Mouse (Mus musculus) splenic B cell, adult 2 months (primary cell): Measurements from ENCODE around the gene Cnr2.
A peak's percentile ranks its signal among the peaks of the same experiment; 100 is the strongest.

ENCODE experiments used
- DNase-seq: peaks from one replicate; pipeline ENCODE4 v3.0.0-alpha.2; 2011; ENCODE audit warnings: low read depth, low spot score
- H3K27me3 ChIP-seq: 2 replicates; pipeline ENCODE4 v1.6.1; 2012; ENCODE audit warnings: mild to moderate bottlenecking, low read length, moderate library complexity, mixed read lengths; ENCODE audit not compliant: control insufficient read depth, poor library complexity, insufficient read depth, severe bottlenecking
- H3K36me3 ChIP-seq: 2 replicates; pipeline ENCODE4 v1.6.1; 2012; ENCODE audit warnings: mild to moderate bottlenecking, low read length, moderate library complexity, mixed read lengths; ENCODE audit not compliant: control insufficient read depth, poor library complexity, insufficient read depth, severe bottlenecking

The Cnr2 gene

DNA sequence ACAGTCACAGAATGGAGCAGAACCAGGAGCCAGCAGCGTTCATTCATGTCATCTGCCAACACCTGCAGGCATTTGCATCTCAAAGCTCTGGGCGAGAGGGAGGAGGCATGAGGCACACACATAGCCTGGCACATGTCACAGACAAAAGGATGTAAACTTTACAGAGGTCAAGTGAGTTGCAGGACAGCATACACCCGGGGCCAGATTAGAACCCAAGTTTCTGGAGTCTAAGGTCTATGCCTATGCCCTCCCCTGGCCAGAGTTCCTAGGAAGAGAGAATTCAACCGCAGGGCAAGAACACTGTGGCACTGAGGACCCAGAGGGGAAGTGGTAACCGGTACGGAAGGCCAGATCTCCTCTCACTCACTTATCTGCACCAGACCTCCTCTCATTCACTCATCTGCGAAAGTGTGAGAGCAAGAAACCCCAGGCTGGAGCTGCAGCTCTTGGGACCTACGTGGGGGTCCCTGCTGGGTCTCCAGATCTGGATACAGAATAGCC, at the start of gene Cnr2:
TSS of gene Cnr2 (plus strand) at position 324 of the 501 bp plus-strand sequence.
- Histone ChIP-seq H3K36me3 (no peaks in the 10 kb centered on the region; the same call in 1 of the 2 replicates), H3K27me3 (no peaks in the 10 kb centered on the region)
- peak; percentile 74 for DNase-seq

DNA sequence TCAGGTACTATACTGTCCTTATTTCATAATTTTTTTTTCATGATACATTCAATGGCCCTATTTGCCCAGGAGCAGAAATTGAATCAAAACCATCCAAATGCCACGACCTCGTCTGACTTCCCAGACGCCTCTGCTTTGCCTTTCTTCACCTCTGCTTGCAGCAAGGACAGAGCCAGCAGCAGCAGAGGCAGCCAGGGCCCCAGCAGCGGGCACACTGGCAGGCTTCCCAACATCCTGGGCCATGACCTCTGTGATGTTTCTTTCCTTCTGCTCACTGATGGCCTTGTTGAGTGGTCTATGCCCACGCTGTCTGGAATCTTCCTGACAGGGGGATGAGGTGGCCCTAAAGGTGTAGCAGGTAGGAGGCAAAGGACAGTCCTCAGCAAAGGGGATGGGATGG, 47.6 kb upstream of the Cnr2 start:
- DNase-seq, result no peak
- Histone ChIP-seq H3K36me3 (no peaks in the 10 kb centered on the region), H3K27me3 (0 out of 2 replicates have a peak, but pooled peaks cover 2% of the 10 kb centered on the region)

DNA sequence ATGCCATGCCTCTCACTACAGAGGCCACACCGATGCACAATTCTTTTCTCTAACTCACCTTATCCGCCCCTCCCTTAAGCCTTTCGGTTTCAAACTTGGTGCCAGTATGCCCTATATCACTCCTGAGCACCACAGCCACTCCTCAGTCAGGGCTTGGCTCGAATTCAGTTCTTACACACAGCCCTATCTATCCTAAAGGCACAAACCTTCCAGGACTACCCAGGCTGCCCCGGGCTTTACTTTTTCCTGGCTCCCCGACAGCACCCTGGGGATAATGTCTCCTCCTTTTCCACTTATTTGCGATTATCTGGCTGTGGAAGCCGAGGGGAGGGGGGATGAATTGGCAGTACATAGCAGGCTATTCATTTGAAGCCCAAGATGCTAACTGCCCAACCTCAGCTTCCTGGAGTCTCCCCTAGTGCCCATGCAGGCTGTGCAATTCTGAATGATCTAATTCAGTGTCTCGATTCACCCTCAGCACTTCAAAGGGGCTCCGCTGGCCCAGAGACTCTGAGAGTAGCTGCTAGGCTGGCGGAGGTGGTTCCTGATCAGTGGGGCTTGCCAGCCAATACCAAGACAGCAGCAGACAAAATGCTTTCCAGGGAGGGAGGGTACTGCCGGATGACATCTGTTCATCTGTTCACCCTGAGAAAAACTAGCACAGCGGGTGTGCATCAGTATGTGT, 44.6 kb upstream of the Cnr2 start:
- Histone ChIP-seq H3K27me3 (no peaks in the 10 kb centered on the region), H3K36me3 (no peaks in the 10 kb centered on the region)
- no peak for DNase-seq

DNA sequence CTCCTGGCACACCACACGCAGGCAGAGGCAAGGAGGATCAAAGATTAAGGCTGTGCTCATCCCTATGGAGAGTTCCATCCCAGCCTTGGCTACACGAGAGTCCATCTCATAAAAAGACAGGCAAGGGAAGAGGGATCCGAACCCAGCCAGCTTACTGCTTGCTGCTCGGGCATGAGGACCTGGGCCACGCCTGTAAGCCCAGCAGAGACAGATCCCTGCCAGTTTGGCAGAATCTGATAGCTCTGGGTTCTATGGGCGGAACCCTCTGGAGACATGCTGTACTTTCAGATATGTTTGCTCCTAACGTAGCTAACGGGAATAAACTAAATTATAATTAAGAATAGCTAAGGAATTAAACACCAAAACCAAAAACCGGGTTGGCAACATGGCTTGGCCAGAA, 43.3 kb upstream of the Cnr2 start:
- H3K27me3 ChIP-seq, result no peaks in the 10 kb centered on the region
- no peak for DNase-seq
- H3K36me3 ChIP-seq, result no peaks in the 10 kb centered on the region

DNA sequence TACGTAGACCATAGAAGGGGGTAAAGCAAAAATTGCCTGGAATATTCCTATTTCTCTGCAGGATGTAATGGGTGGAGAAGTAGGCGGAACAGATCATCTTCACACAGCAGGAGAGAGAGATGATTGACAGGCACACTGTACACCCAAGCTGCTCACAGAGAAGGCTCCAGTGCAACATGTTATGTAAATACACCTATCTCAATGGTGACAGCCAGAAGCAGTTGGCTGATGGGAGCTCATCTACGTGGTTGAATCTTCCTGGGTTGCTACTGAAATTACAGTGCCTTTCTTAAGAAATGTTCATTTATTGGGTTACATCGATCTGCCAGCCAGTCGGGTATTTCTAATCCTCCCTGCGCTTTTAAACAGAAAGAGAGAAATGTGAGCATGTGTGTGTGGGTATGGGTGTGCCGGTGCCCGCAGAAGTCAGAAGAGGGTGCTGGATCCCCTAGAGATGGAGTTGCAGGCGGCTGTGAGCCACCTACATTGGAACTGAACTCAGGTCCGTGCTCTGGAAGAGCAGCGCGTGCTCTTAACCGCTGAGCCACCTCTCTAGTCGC, 41.1 kb upstream of the Cnr2 start:
- no peak for DNase-seq
- no peaks in the 10 kb centered on the region for H3K36me3 ChIP-seq
- H3K27me3 ChIP-seq, result no peaks in the 10 kb centered on the region

DNA sequence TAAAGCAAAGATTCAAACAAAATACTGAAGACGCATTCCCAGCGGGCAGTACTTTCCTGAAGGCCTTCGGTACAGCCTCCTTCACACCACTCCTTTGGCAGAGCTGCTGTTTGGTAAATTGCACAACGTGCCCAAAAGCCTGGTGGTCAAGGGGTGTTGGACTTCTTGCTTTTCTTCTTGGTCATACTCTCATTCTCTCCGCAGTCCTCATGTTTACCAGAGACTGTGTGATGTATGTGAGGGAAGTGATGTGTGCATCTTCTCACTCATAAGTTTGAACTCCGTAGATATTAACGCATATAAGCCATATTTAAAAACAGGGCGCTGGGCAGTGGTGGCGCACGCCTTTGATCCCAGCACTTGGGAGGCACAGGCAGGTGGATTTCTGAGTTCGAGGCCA, 40.6 kb upstream of the Cnr2 start:
- no peak for DNase-seq
- no peaks in the 10 kb centered on the region for H3K36me3 ChIP-seq
- no peaks in the 10 kb centered on the region for H3K27me3 ChIP-seq

DNA sequence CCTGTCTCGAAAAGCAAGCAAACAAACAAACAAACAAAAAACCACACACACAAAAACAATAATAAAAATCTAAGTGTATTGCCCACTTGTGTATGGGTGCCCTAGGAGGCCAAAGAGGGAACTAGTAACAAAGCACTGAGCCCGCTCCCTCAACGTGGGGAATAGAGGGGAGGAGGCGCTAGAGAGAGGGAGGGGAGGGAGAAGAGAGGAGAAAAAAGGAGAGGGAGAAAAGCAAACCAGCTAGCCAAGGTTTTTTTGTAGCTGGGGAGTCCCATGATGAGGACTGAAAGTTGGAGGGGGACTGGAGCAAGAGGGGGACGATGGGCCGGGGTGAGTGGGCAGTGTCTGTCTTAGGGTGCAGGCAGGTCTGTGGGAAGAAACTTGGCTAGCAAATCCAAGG, 40.1 kb upstream of the Cnr2 start:
- peak; percentile 29 for DNase-seq
- Histone ChIP-seq H3K27me3 (no peaks in the 10 kb centered on the region), H3K36me3 (no peaks in the 10 kb centered on the region)

DNA sequence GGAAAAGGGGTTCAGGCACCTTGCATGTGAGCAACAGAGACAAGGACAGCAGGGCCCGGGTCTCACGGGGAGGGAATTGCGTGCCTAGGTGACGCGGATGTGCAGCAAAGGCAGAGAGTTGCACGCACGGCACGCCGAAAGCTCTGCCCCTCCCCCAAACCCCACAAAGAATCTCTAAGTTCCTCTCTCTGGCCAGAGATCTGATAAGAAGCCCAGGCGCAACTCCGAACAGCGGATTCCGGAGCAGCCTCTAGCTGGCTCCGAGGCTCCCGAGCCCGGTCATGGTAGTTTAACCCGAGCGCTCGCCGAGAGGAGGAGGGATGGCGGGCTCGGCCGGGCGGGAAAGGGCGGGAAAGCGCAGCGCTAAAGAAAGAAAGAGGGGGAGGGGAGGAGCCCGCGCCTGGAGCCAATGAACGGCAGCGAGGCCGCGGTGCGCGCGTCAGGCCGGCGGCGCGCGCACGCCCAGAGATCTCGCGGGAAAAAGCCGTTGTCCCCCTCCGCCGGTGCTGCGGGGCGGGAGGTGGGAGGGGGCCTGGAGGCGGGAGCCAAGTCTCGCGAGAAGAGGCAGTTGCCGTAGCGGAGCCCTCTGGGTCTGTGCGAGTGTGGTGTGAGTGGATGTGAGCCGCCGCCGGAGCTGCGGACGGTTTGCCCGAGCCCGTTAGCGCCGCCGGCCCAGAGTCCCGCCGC, 39.5 kb upstream of the Cnr2 start, which contains the start of gene Srsf10:
TSS of gene Srsf10 (plus strand) at position 212 of the 687 bp plus-strand sequence.
- H3K27me3 ChIP-seq, result no peaks in the 10 kb centered on the region
- no peaks in the 10 kb centered on the region for H3K36me3 ChIP-seq
- DNase-seq, result peak; percentile 99

DNA sequence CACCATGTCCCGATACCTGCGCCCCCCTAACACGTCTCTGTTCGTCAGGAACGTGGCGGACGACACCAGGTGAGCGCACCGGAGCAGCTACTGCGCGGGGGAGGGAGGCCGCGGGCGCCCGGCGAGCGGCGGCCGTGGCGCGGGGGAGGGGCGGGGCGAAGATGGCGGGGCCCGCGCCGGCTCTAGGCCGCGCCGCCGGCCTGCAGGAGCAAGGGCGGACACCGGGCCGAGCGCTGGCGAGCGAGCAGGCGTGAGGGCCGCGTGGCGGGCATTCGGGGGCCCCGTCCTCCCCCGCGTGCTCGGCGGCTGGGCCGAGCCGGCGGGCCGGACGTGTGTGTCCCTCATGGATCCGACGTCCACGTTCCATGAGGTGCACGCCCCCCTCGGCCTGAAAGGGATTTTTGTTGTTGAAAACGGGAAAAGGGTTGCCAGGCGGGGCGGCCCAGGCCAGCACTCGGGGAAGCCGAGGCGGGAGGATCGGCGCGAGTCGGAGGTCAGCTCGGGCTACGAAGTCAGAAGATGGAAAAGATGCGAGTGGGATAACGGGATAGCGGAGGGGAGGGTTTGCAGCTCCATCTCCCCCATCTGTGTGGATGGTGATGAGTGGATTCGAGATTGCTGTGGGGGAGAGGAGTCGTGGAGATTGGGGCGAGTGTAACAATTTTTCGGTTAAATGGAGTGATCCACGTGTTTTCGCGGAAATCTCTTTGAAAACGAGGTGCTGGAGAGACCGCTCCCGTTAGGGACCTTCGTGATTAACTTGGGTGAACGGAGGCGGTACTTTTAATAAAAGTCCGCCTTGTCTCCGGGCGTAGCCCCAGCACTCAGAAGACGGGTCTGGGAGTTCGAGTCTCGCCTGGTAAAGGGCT, 38.7 kb upstream of the Cnr2 start:
- peak; percentile 31 for DNase-seq
- no peaks in the 10 kb centered on the region for H3K36me3 ChIP-seq
- no peaks in the 10 kb centered on the region for H3K27me3 ChIP-seq

DNA sequence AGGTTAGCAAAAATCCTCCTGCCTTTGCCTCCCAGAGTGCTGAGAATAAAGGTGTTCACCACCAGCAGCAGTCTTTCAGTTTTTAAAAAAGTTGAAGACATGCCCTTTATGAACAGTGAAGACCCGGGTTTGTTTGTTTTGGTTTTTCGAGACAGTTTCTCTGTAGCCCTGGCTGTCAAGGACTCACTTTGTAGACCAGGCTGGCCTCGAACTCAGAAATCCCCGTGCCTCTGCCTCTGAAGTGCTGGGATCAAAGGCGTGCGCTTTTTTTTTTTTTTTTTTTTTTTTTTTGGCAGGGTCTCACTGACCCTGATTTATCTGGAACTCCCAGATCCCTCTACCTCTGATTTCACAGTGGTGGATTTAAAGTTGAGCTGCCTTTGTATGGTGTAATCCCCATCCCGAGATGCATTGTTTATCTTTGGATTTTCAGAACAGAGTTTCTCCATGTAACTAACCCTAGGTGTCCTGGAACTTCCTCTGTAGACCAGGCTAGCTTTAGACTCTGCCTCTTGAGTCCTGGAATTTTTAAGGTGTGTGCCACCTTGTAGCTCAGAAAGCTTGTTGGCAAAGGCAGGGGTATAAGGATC, 37.5 kb upstream of the Cnr2 start:
- no peak for DNase-seq
- H3K27me3 ChIP-seq, result no peaks in the 10 kb centered on the region

DNA sequence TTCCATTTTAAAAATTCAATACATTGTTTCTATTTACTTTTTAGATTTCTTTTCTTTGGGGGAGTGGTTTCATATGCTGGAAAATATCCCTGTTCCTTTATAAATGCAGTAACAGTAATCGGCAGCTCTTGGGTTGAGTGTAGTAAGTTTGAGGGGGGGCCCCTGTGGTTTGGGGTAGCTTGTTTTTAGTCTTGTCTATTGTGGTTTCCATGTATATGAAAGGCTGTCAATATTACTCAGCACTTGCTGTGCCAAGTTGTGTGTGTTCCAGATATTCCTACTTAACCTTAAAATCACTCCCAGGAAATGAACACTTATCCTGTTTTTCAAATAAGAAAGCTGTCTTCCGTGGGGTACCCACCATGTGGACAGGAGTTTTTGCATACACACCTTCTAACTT, 26.2 kb upstream of the Cnr2 start:
- no peak for DNase-seq
- Histone ChIP-seq H3K27me3 (no peaks in the 10 kb centered on the region), H3K36me3 (peaks cover 11% of the 10 kb centered on the region)

More for the DNA sequence above, 37.5 kb upstream of the Cnr2 start:
- H3K36me3 ChIP-seq, result peaks cover 4% of the 10 kb centered on the region; the same call in 1 of the 2 replicates

DNA sequence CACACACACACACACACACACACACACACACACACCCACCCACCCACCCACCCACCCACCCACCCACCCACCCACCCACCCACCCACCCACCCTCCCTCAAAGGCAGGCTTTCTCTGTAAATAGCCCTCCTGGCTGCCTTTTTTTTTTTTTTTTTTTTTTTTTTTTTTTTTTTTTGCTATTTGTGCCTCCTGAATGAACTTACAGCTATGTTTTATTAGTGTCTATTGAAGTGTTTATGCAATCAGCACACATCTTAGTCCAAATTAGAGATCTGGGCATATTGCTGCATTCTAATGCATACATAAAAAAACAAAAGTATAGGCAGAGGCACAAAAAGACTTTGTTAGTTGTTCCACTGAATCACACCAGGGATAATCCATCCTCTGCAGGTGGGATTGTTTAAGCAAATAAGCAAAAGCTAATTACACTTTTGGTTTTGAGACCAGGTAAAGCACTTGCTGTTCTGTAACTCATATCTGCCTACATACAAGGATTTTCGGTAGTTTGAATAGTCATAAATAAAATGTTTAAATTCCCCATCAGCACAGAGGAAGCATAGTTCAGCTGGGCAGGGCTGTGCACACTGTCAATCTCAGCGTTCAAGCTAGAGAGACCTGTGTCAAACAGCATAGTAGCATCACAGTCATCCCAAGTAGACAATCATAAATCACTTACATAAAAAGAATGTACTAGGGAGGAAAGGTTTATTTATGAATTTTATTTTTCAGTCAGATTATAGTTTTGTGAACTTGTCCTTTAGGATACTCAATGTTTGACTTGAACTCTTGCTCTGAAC, 24.8 kb upstream of the Cnr2 start:
- Histone ChIP-seq H3K36me3 (peaks cover 11% of the 10 kb centered on the region), H3K27me3 (no peaks in the 10 kb centered on the region)
- no peak for DNase-seq

DNA sequence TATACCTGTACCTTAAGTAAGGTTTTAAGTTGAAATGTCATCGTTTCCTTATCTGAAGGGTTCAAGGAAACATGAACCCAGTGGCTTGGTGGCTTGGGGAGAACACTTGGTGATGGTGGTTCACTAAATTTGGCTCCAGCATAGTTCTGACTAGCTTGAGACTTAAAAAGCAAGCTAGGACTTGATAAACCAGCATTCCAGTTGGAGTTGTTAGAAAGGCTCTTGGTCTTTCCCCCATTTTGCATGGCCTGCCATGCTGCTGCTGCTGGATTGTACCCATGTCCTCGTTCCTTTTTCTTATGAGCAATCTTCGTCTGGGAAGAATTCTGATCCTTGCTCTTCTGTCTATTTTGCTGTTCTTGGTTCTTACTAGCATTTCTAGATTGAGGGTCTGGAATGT, 23.2 kb upstream of the Cnr2 start:
- DNase-seq, result no peak
- no peaks in the 10 kb centered on the region for H3K27me3 ChIP-seq

More for the DNA sequence above, 23.2 kb upstream of the Cnr2 start:
- H3K36me3 ChIP-seq, result peaks cover 11% of the 10 kb centered on the region
